Mouse (Mus musculus) midbrain, embryonic 13.5 days (tissue): ENCODE data around the gene S100pbp. TPM values are rescaled to one million over a fixed set of nuclear protein-coding genes. Genes with fewer than 3 reads are reported as not detected.

Experiments used
- ATAC-seq: fragments of 200-750 bp; cut with Nextera tagmentation; 2 replicates; pipeline ENCODE4 v1.8.0; 2017; ENCODE audit warnings: mild to moderate bottlenecking, moderate TSS enrichment, moderate library complexity
- H3K27ac ChIP-seq: fragments of 300-500 bp; sonication (generic); 2 replicates; pipeline ENCODE4 v1.5.1; 2015; ENCODE audit warnings: inconsistent platforms, mild to moderate bottlenecking, moderate library complexity
- H3K27me3 ChIP-seq: fragments of 300-500 bp; sonication (generic); 2 replicates; pipeline ENCODE4 v1.6.1; 2015; ENCODE audit warnings: mild to moderate bottlenecking, inconsistent platforms
- H3K36me3 ChIP-seq: fragments of 300-500 bp; sonication (generic); 2 replicates; pipeline ENCODE4 v1.6.1; 2015; ENCODE audit warnings: mild to moderate bottlenecking, inconsistent platforms
- H3K4me1 ChIP-seq: fragments of 300-500 bp; sonication (generic); replicated peaks from 2 replicates; pipeline ENCODE4 v1.6.1; 2015; ENCODE audit warnings: inconsistent platforms
- H3K4me2 ChIP-seq: fragments of 300-500 bp; sonication (generic); replicated peaks from 2 replicates; pipeline ENCODE4 v1.6.1; 2015; ENCODE audit warnings: moderate library complexity, mild to moderate bottlenecking, inconsistent platforms
- H3K4me3 ChIP-seq: fragments of 300-500 bp; sonication (generic); replicated peaks from 2 replicates; pipeline ENCODE4 v1.5.1; 2015; ENCODE audit warnings: mild to moderate bottlenecking, inconsistent platforms
- H3K9ac ChIP-seq: fragments of 300-500 bp; sonication (generic); replicated peaks from 2 replicates; pipeline ENCODE4 v1.6.1; 2015; ENCODE audit warnings: mild to moderate bottlenecking, inconsistent platforms
- H3K9me3 ChIP-seq: fragments of 300-500 bp; sonication (generic); 2 replicates; pipeline ENCODE4 v1.6.1; 2016; ENCODE audit warnings: mild to moderate bottlenecking, inconsistent platforms
- WGBS: fragments of 180-500 bp; shearing (Covaris S2); methylation state at CpG from one replicate; pipeline ENCODE4 v1.1.7; 2015; 5-methylcytosine and 5-hydroxymethylcytosine counted together
- polyA plus RNA-seq: library from polyadenylated mRNA; unstranded; fragments of >200 nt; fragmentation: Nextera tagmentation; extraction: Ambion mirVana; gene quantifications from 2 replicates; pipeline ENCODE4 v1.2.1, GENCODE M21; 2015

S100pbp gene
- polyA plus RNA-seq, 1 experiment from 2014 or later: 19.9 TPM

- 57% methylated on average over 16 of the region's 16 CpGs for WGBS
- no peaks in the 10 kb centered on the region for H3K9me3 ChIP-seq
- 0 out of 2 replicates have a peak overlapping the region, but pooled peaks have one; percentile 23 for H3K9ac ChIP-seq
- H3K4me2 ChIP-seq: no peak overlapping the region
- peak overlapping the region; percentile 77 for H3K27ac ChIP-seq
- H3K36me3 ChIP-seq: peaks cover 11% of the 10 kb centered on the region
- peak; percentile 58; the same call in 1 of the 2 replicates for ATAC-seq
- H3K27me3 ChIP-seq: no peaks in the 10 kb centered on the region
- peaks cover 38% of the 10 kb centered on the region for H3K4me1 ChIP-seq
- H3K4me3 ChIP-seq: no peak overlapping the region
Observed at GRCm38 (mm10) chr4:129144401-129145367, 44.8 kb downstream of the S100pbp start.

GRCm38 (mm10) chr4:129143509-129143908, 46.0 kb downstream of the S100pbp start:
- ATAC-seq: no peak
- Histone ChIP-seq H3K9me3 (no peaks in the 10 kb centered on the region), H3K4me2 (no peak overlapping the region), H3K27ac (0 out of 2 replicates have a peak overlapping the region, but pooled peaks have one; percentile 77), H3K9ac (no peak overlapping the region), H3K4me3 (no peak overlapping the region), H3K4me1 (peaks cover 36% of the 10 kb centered on the region), H3K27me3 (peaks cover 6% of the 10 kb centered on the region), H3K36me3 (peaks cover under 1% of the 10 kb centered on the region; the same call in 1 of the 2 replicates)
- WGBS: 89% methylated on average over 5 of the region's 5 CpGs

- Histone ChIP-seq H3K4me3 (no peak overlapping the region), H3K27me3 (peaks cover 16% of the 10 kb centered on the region), H3K9me3 (no peaks in the 10 kb centered on the region), H3K9ac (no peak overlapping the region), H3K4me1 (peaks cover 33% of the 10 kb centered on the region), H3K4me2 (no peak overlapping the region), H3K36me3 (no peaks in the 10 kb centered on the region), H3K27ac (no peak overlapping the region)
- no peak for ATAC-seq
- 87% methylated on average over 11 of the region's 11 CpGs for WGBS
Observed at GRCm38 (mm10) chr4:129142439-129143045, 47.0 kb downstream of the S100pbp start.

- Histone ChIP-seq H3K4me2 (no peak overlapping the region), H3K27me3 (peaks cover 22% of the 10 kb centered on the region), H3K27ac (no peak overlapping the region), H3K9me3 (no peaks in the 10 kb centered on the region), H3K4me1 (peaks cover 39% of the 10 kb centered on the region), H3K9ac (no peak overlapping the region), H3K4me3 (no peak overlapping the region), H3K36me3 (no peaks in the 10 kb centered on the region)
- ATAC-seq: no peak
- WGBS: 77% methylated on average over 17 of the region's 17 CpGs
Observed at GRCm38 (mm10) chr4:129141560-129142438, 47.7 kb downstream of the S100pbp start.

GRCm38 (mm10) chr4:129140808-129141207, 48.7 kb downstream of the S100pbp start:
- peaks cover 31% of the 10 kb centered on the region for H3K27me3 ChIP-seq
- no peak overlapping the region for H3K9ac ChIP-seq
- WGBS: 83% methylated on average over 4 of the region's 4 CpGs
- no peak overlapping the region for H3K27ac ChIP-seq
- H3K4me1 ChIP-seq: peaks cover 47% of the 10 kb centered on the region
- no peak for ATAC-seq
- no peaks in the 10 kb centered on the region for H3K36me3 ChIP-seq
- no peak overlapping the region for H3K4me3 ChIP-seq
- H3K9me3 ChIP-seq: no peaks in the 10 kb centered on the region
- no peak overlapping the region for H3K4me2 ChIP-seq

- Histone ChIP-seq H3K9ac (no peak overlapping the region), H3K27me3 (peaks cover 40% of the 10 kb centered on the region), H3K4me1 (peaks cover 46% of the 10 kb centered on the region), H3K9me3 (no peaks in the 10 kb centered on the region), H3K36me3 (no peaks in the 10 kb centered on the region), H3K4me3 (no peak overlapping the region), H3K27ac (no peak overlapping the region), H3K4me2 (no peak overlapping the region)
- ATAC-seq: no peak
- WGBS: 91% methylated on average over 5 of the region's 5 CpGs
Observed at GRCm38 (mm10) chr4:129139642-129140041, 49.9 kb downstream of the S100pbp start.

GRCm38 (mm10) chr4:129137392-129138321, 51.9 kb downstream of the S100pbp start:
- Histone ChIP-seq H3K36me3 (no peaks in the 10 kb centered on the region), H3K9me3 (no peaks in the 10 kb centered on the region), H3K4me2 (peak overlapping the region; percentile 86), H3K27ac (no peak overlapping the region), H3K4me1 (peaks cover 36% of the 10 kb centered on the region), H3K27me3 (peaks cover 43% of the 10 kb centered on the region), H3K9ac (peak overlapping the region; percentile 71; the same call in 1 of the 2 replicates), H3K4me3 (peak overlapping the region; percentile 58)
- no peak for ATAC-seq
- WGBS: 43% methylated on average over 14 of the region's 14 CpGs

- 2% methylated on average over 9 of the region's 80 CpGs for WGBS
- H3K4me2 ChIP-seq: peak within 1 kb of the TSS; percentile 86
Observed at GRCm38 (mm10) chr4:129136579-129137391, 52.7 kb downstream of the S100pbp start, which contains the start of gene Fndc5. Fndc5 (plus strand) TSS chr4:129136999.

GRCm38 (mm10) chr4:129136189-129136578, 53.3 kb downstream of the S100pbp start:
- no peak for ATAC-seq
- peaks cover 56% of the 10 kb centered on the region for H3K27me3 ChIP-seq
- peak overlapping the region; percentile 71; the same call in 1 of the 2 replicates for H3K9ac ChIP-seq
- peaks cover 24% of the 10 kb centered on the region for H3K4me1 ChIP-seq
- H3K4me2 ChIP-seq: peak overlapping the region; percentile 86
- no peaks in the 10 kb centered on the region for H3K9me3 ChIP-seq
- 35% methylated on average over 9 of the region's 9 CpGs for WGBS
- H3K4me3 ChIP-seq: peak overlapping the region; percentile 58
- H3K27ac ChIP-seq: no peak overlapping the region
- H3K36me3 ChIP-seq: no peaks in the 10 kb centered on the region

More at GRCm38 (mm10) chr4:129136579-129137391, 52.7 kb downstream of the S100pbp start, which contains the start of gene Fndc5:
- H3K36me3 ChIP-seq: no peaks in the 10 kb centered on the region
- no peaks in the 10 kb centered on the region for H3K9me3 ChIP-seq
- H3K27me3 ChIP-seq: peaks cover 50% of the 10 kb centered on the region
- peaks cover 29% of the 10 kb centered on the region for H3K4me1 ChIP-seq
- ATAC-seq: peak; percentile 44; the same call in 1 of the 2 replicates
- H3K27ac ChIP-seq: no peak within 1 kb of the TSS
- H3K4me3 ChIP-seq: peak within 1 kb of the TSS; percentile 58
- peak within 1 kb of the TSS; percentile 71 for H3K9ac ChIP-seq

- Histone ChIP-seq H3K9ac (no peak overlapping the region), H3K36me3 (no peaks in the 10 kb centered on the region), H3K27ac (no peak overlapping the region), H3K4me2 (no peak overlapping the region), H3K4me3 (no peak overlapping the region), H3K27me3 (peaks cover 61% of the 10 kb centered on the region), H3K9me3 (no peaks in the 10 kb centered on the region), H3K4me1 (peaks cover 29% of the 10 kb centered on the region)
- 69% methylated on average over 2 of the region's 2 CpGs for WGBS
- no peak for ATAC-seq
Observed at GRCm38 (mm10) chr4:129135637-129136036, 53.9 kb downstream of the S100pbp start.
